Mouse (Mus musculus) T-helper 17 cell (primary cell): Measurements from ENCODE around the gene Nt5dc2.

Experiments used
- in situ Hi-C, 2 experiments: fragments of 300-600 bp; cut with MboI, MseI; formaldehyde crosslinking; loops; 1 replicate in 1 of 2; 2 replicates in 1 of 2; pipeline ENCODE4 v1.15.1; 2025; ENCODE audit warnings: high pct_unique_total_duplicates in 2 of 2

The Nt5dc2 gene

DNA sequence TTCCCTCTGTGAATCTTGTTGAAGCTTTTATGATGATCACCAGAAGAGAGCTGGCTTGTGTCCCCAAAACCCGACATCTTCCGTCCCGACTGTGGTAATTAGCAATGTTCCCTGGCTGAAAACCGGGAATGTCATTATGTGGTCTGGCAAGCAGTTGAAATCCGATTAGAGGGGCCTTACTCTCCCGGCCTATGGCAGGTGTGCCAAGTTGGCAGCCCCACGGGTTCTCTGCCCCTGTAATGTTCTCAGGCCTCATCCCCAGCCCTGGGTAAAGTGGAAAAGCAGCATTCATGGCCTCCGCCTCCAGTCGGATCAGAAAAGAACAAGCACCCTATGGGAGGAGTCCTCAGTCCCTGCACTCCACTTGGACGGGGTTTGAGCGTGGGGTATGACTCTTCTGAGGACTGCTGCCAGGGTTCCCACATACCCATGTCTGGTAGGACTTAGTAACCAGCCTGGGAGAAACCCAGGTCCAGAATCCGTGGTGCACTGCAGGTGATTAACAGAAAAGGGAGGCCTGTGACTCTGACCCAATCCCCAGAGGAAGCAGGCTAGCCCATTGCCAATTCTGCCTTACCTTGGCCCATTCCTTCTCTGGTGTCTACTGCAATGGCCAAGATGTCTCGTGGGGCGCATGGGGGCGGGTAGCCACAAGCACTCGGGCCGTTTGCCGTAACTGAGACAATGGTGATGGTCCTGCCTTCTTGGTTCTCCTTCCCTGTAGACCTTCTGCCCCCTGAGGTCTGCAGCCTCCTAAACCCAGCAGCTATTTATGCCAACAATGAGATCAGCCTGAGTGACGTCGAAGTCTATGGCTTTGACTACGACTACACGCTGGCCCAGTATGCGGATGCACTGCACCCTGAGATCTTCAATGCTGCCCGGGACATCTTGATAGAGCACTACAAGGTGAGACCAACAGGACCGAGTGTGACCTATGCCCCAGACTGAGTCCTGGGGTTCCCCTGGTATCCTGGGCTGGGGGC lies 3.5 kb downstream of the Nt5dc2 start:
- in situ Hi-C loops, result no loop called here

DNA sequence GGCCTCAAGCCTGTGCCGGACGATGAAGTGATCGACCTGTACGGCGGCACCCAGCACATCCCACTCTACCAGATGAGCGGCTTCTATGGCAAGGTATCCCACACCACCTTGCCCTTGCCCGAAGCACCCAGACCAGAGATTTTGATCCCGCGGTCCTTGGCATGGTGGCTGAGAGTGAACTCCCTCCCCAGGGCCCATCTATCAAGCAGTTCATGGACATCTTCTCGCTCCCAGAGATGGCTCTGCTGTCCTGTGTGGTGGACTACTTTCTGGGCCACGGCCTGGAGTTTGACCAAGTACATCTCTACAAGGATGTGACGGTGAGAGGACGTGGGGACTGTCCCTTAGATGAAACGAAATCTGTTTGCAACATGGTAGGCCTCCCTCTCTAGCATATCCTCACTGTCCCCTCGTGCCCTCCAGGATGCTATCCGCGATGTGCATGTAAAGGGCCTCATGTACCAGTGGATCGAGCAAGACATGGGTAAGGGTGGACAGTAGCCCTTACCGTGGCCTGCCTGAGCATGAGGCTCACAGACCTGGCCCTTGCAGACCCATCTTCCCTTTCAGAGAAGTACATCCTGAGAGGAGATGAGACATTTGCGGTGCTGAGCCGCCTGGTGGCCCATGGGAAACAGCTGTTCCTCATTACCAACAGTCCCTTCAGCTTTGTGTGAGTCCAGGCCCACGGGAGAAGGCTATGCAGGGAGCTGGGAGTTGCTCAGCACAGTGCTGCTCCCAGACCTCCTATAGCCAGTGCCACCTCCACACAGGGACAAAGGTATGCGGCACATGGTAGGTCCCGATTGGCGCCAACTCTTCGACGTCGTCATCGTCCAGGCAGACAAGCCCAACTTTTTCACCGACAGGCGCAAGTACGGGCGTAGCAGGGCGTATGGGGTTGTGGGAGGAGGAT lies 4.9 kb downstream of the Nt5dc2 start:
- in situ Hi-C loops, result no loop called here

DNA sequence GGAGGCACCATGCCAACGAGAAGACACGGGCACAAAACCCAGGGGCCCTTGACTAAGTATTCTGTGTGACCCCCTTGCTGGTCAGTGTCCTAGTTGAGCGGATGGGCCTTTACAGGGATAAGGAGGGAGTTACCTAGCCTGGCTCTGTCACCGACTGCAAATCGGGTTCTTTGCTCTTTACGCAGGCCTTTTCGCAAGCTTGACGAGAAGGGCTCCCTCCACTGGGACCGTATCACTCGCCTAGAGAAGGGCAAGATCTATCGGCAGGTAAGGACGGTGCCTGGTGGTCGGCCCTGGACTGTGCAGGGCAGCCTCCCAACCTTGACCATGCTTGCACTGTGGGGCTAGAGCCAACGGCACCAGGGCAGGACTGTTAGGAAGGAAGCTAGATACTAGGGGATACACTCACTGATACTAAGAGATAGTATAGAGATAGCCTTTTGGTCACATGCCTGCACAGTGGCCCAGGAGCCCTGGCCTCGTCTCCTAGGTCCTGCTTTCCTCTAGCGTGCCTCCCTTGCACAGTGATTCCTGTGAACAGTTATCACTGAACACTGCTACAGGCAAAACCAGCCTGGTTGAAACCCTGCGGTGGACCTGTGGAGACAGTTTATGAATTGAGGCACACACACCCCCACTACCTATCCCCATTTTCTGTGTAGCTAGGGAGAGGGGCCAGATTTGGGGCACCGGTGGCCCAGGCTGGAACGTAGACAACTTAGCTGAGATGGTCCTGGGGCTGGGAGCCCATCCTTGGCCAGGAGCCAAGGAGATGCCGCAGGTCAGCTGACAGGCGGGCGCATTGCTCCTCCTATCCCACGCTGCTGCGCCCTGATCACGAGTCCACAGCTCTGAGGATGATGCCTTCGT lies 5.8 kb downstream of the Nt5dc2 start:
- in situ Hi-C loops, result no loop called here

DNA sequence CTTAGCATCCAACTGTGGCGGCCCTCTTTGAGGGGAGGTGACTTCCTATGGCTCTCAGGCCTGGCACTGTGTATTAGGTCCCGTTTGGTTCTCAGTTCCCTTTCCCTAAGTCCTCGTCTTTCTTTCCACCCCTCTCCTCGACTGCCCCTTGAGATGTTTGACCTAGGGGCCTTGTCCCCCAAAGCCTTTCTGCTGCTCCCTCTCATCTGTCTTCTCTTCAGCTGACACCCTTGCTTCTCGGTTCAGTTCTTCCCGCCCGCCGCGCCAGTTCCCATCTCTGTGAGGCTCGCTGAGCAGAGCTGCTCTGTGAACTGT lies 6.4 kb downstream of the Nt5dc2 start:
- in situ Hi-C loops, result no loop called here

DNA sequence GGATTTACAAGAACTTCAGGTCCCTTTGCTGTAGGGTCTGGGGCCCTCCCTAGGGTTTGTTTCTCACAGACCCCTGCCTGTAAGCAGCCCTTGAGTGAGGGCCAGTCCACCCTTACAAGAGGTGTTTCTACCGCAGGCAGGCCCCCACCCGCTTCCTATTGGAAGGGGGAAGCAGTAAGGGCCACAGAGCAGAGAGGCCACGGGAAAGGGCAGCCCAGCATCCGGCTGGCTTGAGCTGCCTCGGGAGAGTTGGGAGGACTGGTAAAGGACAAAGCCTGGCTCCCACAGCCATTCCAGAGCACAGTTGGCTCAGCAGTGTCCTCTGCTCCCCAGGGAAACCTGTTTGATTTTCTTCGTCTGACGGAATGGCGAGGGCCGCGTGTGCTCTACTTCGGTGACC lies 6.9 kb downstream of the Nt5dc2 start:
- in situ Hi-C loops, result no loop called here

DNA sequence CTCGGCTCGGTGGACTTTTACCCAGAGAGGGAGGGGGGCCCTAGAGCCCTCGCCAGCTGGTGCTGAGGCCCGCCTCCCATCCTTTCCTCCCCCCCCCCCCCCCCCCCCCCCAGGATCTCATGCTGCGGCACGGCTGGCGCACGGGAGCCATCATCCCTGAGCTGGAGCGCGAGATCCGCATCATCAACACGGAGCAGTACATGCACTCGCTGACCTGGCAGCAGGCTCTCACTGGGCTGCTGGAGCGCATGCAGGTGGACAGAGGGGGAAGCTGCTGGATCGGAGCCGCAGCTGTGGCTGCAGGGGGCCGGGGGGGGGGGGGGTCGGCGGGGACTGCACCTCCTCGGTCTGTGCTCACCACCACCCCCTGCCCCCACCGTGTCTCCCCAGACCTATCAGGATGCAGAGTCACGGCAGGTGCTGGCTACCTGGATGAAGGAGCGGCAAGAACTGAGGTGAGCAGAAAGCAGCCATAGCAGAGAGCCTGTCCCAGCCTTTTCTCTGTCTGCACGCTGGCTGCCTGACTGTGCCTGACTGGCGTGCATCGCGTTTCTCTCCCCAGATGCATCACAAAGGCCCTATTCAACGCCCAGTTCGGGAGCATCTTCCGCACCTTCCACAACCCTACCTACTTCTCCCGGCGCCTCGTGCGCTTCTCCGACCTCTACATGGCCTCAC lies 7.5 kb downstream of the Nt5dc2 start:
- in situ Hi-C loops, result no loop called here

DNA sequence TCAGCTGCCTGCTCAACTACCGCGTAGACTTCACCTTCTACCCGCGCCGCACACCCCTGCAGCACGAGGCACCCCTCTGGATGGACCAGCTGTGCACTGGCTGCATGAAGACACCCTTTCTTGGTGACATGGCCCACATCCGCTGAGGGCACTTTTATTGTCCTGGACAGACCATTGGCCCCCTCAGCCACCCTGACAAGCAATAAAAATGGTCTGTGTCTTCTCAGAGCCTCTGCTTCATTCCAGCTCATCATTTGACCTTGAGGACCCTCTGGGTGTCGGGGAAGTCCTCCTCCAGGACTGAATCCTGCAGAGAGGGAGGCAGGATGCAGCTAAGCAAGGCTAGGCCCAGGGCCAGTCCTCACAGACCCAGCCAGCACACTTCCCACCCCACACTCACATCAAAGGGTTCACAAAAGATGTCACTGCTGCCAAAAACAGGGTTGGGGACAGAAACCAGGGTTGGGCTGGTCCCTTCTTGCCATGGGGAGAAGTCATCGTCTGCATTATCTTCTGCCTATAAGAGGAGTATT lies 8.1 kb downstream of the Nt5dc2 start:
- in situ Hi-C loops, result no loop called here

DNA sequence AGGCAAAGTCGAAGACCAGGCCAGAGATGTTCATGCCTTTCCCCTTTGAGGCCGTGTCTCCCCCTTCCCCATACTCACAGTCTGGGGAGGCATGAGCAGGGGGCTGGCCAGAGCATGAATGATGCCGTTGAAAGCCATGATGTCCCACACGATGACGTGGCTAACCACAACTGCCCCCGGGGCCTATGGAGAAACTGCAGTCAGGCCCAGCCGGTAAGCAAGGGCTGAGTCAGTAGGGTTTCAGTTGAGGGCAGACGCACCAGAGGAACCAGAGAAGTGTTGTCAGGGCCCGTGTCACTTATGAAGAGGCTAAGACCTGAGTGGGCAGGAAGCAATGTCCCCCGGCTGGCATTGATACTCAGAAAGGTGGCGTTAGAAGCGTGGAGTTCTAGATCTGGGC lies 8.8 kb downstream of the Nt5dc2 start:
- in situ Hi-C loops, result no loop called here

DNA sequence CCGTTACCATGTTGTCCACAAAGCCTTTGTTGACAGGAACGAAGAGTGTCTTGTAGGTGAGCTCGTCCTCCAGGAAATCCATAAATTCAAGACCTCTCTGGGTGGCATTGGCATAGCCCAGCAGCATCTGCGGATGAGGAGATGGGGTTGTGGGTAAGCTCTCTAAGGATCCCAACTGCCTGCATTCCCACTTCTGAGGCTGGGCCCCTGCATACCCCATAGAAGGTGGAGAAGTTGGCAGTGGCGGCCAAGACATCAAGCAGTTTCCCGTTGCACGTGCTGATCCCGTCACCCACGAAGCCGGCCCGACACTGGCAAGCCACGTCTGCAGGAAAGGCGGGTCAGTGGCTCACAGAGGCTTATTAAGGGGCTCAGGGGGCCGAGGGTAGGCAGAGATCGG lies 9.3 kb downstream of the Nt5dc2 start:
- in situ Hi-C loops, result no loop called here

DNA sequence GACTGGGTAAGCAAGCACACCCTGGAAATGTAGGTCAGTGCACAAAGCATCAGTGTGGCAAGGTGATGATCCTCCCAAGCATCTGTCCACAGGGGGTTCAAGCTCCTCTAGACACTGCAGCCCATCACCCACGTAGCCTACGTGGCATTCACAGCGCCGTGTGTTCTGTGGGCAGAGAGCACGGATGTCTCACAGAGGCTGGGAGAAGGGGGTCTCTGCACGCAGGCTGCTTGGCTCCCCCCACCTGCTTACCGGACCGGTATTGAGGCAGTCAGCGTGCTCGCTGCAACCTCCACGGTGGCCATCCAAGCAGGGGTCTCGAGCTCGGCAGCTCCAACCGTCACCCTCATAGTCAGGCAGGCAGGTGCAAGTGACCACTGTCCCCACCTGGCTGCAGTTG lies 10.2 kb downstream of the Nt5dc2 start:
- in situ Hi-C loops, result no loop called here

DNA sequence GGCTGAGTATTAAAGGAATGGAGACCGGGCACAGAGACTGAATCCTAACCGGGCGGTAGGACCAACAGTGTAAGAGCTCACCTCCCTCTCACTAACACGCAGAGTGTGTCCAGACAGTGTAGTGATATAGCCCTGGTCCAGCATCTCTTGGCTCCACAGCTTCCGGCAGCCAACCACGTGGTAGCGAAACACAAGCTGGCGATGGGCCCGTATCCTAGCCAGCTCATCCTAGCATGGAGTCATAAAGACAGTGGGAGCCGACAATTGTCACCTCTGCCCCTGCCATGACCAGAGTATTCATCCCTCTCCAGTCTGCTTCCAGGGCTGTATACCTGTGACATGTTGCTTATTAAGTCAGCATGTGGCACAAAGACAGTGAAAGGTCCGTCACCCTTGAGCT lies 14.8 kb downstream of the Nt5dc2 start:
- in situ Hi-C loops, result no loop called here

DNA sequence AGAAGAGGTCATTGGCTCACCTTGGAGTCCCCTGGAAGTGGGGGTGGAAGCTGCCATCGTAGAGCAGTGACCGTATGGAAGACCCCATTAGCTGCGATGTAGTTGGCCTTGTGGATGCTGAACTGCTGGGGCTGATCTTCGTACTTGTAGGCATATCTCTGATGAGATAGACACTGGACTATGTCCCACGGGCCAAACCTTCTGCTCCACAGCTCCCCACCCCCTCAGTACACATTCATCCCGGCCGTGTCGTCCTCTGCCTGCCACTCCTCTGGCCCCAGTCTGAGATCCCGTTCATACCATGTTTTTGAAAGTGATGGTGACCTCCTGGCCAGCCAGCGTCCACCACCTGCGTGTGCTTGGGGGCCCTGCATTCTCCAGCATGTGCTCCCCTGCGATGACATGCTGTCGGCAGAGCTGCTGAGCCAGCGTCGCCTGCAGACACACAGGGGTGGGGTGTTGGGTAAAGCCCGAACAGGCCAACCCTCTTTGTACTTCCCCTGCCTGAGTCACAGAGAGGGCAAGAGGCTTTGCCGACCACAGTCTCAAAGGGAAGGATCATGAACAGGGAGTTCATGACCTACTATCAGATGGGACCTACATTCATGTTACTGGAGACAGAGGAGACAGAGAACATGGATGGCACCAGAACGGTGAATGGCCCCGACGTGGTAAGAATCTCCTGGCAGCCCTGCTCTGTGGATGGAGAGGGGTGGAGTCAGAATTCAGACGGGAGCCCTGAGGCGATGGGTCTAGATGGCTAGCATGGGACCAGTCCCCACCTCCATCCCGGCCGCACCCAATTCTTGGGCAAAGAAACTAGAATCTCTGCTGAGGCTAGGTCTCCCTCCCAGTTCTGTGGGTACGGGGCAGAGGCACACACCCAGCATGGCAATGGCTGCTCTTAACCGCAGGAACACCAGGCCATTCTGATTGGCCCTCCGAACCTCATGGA lies 29.6 kb downstream of the Nt5dc2 start:
- in situ Hi-C loops, result loop anchor here in 1 of 2 experiments (10.0 kb wide), 1 partner anchor 536 kb away; the partner anchor contains the start of gene Prkcd

DNA sequence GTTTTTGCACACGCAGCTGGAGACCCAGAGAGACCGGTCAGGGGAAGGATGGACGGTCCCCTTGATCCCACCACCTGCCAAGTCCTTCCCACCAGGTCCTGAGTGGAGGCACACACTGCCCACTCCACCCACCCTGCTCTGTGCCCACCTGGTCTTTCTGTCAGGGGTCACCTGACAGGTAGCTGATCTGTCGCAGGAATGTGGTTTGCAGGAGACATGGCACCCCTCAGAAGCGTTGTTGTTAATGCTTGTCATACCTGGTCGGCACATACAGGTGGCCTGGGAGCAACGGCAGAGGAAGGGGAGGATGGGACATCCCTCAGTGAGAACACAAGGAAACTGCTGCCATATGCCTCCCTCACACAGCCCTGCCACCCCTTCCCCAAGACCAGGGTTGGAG lies 30.3 kb downstream of the Nt5dc2 start:
- in situ Hi-C loops, result loop anchor here in 1 of 2 experiments (10.0 kb wide), 1 partner anchor 536 kb away; the partner anchor contains the start of gene Prkcd

DNA sequence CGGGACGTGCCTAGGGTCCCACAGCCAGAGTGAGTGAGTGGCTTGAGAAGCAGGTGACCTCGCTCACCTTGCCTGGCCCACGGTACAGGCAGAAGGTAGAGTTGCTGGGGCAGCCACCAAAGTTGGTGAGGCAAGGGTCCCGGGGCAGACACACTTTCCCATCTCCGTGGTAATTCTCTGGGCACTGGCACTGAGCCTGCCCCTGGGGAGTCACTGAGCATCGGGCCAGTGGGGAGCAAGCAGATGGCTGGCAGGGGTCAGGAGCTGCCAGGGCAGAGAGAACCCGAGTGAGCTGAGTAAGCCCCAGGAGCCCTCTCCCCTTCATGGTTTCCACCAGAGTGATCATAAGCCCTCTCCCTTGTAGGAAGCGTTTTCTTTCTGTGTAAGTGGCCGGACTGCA lies 30.8 kb downstream of the Nt5dc2 start:
- in situ Hi-C loops, result loop anchor here in 1 of 2 experiments (10.0 kb wide), 1 partner anchor 537 kb away; the partner anchor contains the start of gene Prkcd

DNA sequence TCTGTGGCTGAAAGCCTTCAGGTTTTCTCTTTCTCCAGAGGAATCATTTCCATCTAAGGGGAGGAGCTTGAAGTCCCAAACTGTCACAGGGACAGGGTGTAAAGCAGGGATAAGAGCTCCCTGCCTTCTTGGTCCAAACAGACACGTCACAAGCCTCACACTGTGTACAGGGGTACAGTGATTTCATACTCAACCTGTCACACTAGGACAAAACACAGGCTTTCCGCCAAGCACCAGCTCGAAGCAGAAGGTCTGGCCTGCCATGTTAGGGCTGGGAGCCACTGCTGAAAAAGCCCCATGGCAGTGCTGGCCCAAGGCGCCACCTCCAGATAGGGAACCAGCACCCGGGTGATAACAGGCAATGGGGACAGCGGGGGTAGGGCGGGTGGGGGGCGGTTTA lies 33.2 kb downstream of the Nt5dc2 start:
- in situ Hi-C loops, result loop anchor here in 1 of 2 experiments (10.0 kb wide), 1 partner anchor 539 kb away; the partner anchor contains the start of gene Prkcd

DNA sequence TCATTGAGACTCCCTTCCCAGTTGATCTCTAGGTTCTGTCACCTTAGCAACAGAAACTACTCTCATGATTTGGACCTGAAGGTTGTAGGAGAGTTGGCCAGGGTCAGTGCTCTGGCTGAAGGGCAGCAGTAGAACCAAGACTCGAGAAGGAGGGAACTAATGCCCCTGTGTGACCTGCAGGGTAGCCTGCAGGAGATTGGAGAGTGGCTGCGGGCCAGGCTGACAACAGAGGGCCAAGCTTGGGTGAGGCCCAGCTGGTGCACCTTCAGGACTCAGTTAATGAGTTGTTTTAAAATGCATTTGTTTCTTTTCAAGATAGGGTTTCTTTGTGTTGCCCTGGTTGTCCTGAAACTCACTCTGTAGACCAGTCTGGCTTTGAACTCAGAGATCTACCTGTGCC lies 34.2 kb downstream of the Nt5dc2 start:
- in situ Hi-C loops, result loop anchor here in 1 of 2 experiments (10.0 kb wide), 1 partner anchor 540 kb away; the partner anchor contains the start of gene Prkcd

DNA sequence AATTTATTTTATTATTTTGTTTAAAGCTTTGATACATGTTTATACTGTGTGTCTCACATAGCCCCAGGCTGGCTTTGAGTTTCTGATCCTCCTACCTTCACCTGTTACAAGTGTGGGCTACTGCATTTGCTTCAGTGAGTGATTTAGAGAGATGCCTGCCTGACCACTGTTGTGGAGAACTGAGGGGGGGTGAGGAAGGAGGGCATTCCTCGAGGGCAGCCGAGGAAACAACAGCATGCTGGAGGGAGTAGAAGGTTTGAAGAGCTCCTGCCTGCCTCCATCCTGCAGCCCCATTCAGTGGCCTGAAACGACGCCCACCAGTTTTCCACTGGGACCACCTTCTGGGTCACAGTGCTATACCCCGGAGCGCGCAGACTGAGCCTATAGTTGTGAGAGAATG lies 34.6 kb downstream of the Nt5dc2 start:
- in situ Hi-C loops, result loop anchor here in 1 of 2 experiments (10.0 kb wide), 1 partner anchor 541 kb away; the partner anchor contains the start of gene Prkcd

DNA sequence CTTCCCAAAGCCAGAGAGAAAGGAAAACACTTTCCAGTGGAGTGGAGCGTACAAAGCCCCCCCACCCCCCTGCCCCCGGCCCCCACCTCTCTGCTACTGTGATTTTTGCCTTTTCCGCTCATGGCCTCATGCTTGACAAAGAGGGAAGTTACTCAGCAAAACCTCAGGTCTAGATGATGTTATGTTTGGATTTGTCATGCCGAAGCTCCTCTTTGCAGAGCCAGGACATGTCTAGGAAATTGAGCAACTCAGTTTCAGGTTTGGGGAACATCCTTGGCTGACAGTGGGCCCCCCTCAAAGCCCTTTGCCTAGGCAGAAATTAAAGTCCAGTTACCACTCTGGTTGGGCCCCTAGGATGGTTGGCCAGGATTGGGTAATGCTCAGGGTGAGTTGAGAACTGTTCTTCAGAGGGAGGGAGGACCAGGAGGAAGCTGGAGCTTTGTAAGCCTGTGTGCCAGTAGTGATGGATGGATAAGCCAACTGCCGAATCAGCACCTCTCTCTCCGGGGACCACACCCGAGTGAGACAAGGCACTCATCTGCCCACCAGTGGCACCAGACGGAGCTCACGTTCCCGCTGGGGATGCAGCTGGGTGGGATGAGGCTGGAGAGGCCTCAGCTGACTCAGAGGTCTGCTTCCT lies 35.3 kb downstream of the Nt5dc2 start:
- in situ Hi-C loops, result loop anchor here in 1 of 2 experiments (10.0 kb wide), 1 partner anchor 541 kb away; the partner anchor contains the start of gene Prkcd
